Mouse (Mus musculus) 3134 (cell line): ENCODE data around the gene Fam3c.

Source experiments
- DNase-seq: peaks from one replicate; pipeline ENCODE4 v3.0.0-alpha.2; 2011; ENCODE audit warnings: low spot score; ENCODE audit not compliant: insufficient read length; ENCODE audit errors: extremely low read depth

The Fam3c gene

DNA sequence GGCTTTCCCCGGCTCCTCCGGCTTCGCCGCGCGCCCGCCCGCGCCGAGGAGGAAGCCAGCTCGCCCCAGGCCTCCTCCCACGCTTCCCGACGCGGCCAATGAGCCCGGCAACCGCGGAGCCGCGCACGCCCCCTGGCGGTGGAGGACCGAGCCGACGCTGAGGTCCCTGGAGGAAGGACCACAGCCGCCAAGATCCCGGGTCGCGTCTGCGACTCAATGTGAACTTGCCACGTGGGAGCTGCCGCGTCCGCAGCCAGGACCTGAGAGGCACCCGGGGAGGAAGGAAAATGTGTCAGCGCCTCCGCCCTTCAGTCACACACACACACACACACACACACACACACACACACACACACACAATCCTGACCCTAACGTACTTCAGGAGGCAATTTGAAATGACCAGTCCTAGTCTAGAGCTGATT lies at the start of gene Fam3c:
TSS of gene Fam3c (minus strand) at position 158 of the 422 bp plus-strand sequence.
- peak; percentile 96 for DNase-seq

DNA sequence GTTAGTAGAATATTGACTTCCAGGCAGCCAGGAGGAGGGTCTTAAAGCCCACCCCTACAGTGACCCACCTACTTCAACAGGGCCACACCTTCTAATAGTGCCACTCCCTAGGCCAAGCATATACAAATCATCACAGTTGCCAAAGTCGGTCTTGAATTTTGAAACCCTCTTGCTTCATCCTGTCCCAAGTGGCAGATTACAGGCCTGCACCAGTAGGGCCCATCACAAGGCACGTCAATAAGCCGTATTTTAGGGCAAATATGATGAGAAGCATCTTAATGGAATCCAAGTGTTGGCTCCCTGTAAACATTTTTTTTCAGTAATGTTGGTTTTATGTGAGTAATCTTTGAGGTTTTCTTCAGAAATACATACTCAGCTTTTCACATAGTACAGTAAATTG lies 49.0 kb upstream of the Fam3c start:
- DNase-seq, result no peak

DNA sequence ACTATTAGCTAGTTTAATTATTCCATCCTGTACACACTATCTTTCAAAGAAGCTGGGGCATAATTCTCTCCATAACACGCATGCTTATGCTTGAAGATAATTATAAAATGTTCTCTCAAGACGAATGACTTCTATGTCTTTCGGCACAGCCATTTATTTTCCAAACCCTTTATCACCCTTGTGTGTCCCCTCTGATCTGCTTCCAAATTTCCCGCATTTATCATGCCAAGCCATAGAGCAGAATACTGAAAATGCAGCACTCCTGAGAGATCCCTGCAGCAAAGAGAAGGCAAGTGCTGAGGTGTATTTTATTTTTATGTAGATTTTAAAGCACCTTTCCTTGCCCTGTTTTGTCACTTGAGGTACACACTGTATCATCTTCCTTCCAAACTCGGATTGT lies 47.7 kb upstream of the Fam3c start:
- DNase-seq, result no peak

GRCm38 (mm10) chr6:22403317-22403716 lies 47.3 kb upstream of the Fam3c start:
- DNase-seq, result no peak

GRCm38 (mm10) chr6:22402548-22403164 lies 46.6 kb upstream of the Fam3c start:
- DNase-seq, result no peak

DNA sequence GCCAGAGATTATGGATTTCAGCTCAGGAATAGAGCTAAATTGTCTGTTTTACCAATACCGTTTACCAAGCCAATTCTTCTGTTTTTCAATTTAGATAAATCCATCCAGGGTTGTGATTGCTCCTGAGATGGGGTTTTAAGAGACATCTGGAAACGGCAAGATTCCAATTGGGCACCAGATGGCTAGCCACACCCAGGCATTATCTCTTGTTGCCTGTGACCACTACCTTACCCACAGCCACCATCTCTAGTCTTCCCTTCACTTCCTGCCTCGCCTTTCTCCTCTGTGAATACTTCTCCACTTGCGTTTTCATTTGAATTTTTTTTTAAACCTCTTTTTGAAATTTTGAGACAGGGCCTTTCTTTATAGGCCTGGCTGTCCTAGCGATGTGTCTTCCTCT lies 46.0 kb upstream of the Fam3c start:
- DNase-seq, result no peak

DNA sequence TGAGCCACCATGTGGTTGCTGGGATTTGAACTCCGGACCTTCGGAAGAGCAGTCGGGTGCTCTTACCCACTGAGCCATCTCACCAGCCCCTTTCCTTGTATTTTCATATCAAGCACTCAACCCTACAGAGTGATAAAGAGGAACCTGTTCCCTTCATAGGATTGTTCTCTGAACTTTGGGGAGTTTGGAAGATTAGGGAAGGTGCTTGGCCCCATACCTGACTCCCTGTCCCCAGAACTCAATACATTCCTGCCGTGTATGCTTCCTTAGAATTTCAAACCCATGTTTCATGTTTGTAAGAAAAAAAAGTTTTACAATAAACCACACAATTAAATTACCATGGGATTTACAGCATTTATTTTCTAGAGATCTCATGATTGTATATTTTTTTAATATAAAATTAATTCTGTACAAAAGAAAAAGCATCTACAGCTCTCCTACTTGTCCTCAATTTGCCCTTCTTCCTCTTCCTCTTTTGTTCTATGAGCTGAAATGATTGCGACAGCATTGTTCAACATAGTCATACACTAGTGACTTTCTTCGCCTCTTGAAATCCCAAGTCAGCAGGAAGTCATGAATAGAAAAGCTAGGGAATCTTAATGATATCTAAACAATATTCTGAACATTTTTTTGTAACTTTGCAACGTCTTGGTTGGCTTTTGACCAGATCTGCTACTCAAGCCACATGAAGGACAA lies 42.2 kb upstream of the Fam3c start:
- DNase-seq, result no peak

GRCm38 (mm10) chr6:22395207-22395606 lies 39.2 kb upstream of the Fam3c start:
- no peak for DNase-seq

DNA sequence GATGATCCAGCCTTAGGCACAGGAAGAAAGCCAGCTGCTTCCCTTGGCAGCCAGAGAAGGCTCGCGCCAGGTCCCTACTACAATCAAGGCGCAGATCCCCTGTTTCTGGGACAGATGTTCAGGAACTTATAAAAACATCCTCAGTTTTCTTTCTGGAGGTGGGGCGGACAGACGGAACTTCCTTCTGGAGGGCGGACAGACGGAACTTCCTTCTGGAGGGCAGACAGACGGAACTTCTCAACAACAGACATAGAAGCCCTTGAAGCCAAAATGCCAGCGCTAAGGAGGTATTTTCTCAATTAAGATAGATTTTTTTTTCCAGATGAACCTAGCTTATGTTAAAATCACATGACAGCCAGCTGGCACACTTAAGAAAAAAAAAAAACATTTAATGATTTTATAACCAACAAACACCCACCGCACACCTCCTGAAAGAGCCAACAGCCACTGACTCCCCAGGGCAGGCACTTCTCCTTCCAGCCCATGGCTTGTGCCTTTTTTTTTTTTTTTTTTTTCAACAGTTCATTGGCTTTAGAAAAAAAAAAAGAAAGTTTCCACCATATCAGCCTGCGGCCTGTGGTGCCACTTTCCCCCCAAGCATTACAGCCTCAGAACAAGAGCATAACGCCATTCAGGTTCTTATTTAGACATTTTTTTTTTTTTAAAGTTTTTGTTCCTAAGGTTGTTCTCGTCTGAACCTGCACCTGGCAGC lies 34.8 kb upstream of the Fam3c start:
- DNase-seq, result no peak

DNA sequence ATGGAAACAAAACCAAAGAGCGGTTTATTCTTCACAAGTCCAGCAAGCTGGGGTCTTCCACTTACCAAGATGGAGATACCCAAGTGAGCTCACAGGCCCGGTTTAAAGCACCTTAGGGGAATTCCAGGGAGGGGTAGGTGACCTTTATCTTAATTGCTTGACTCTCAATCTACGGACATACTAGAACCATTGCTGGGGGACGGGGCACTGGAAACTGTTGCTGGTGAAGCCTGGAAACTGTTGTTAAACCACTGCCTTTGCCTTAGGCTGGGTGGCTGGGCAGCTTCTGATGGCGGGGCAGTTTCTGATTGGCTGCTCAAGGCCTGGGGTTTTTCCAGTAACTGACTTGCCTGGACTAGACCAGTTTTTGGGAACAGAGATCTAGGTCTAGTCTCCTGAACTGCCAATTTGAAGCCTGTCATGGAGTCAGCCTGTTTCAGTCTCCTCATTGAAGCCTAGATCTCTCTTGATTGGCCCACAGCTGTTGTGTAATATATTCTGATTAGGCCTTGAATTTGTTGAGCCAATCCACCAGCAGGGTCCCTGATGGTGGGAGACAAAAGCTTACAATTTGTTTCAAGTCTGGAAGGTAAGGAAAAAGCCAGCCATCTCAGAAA lies 29.3 kb upstream of the Fam3c start:
- no peak for DNase-seq

GRCm38 (mm10) chr6:22380269-22380668 lies 24.2 kb upstream of the Fam3c start:
- no peak for DNase-seq

- no peak for DNase-seq
These were observed 23.8 kb upstream of the Fam3c start for GRCm38 (mm10) chr6:22379831-22380230.

DNA sequence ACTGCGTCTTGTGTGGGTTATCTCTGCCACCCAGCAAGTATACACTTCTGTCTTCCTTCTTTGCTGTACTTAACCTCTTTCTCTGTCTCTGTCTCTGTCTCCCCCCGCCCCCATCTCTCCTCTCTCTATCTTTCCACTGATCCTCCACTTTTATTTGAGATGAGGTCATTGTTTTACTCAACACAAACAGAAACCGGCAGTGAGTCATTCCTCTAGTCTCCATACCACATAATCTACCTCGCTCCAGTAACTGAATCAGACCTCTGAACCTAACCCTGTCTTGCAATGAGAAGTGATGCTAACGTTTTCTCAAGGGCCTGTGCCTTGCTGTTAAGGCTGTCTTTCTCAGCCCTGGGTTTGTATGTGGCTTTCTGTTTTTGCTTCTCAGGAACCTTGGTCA lies 22.4 kb upstream of the Fam3c start:
- peak; percentile 20 for DNase-seq

- DNase-seq, result no peak
These were observed 18.7 kb upstream of the Fam3c start for GRCm38 (mm10) chr6:22374791-22375190.

DNA sequence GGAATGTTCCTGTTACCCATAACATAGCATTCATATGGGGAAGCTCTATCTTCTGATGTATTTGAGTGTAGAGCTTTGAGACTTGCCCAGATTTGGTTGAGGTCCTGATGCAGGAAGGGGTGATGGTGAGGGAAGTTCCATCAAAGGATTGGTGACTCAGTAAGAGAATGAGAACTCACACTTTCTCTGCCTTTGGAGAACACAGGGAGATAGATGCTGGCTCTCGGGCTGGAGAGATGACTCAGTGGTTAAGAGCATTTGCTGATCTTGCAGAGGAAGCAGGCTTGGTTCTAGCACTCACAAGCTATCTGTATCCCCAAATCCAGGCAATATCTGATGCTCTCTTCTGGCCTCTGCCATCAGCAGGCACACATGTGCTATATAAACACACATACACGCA lies 17.4 kb upstream of the Fam3c start:
- DNase-seq, result no peak

- no peak for DNase-seq
These were observed 10.9 kb upstream of the Fam3c start for GRCm38 (mm10) chr6:22366977-22367376.

- no peak for DNase-seq
These were observed 7.5 kb upstream of the Fam3c start for GRCm38 (mm10) chr6:22363590-22363989.

GRCm38 (mm10) chr6:22361941-22362340 lies 5.9 kb upstream of the Fam3c start:
- no peak for DNase-seq

GRCm38 (mm10) chr6:22359019-22359418 lies 3.0 kb upstream of the Fam3c start:
- no peak for DNase-seq

DNA sequence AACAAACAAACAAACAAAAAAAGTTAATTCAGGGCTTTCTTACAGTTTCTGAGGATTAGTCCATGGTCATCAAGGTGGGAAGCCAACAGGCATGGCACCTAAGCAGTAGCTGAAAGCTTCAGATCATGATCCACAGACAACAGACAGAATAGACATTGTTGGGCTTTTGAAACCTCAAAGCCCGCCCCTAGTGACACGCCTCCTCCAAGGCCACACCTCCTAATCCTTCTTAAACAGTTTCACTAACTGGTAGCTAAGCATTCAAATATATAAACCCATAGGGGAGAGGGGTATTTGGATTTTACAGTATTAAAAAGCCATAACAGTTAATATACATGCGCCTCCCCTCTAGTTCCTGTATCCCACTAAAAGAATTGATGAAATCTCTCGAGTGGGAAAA lies 1.3 kb upstream of the Fam3c start:
- no peak for DNase-seq

GRCm38 (mm10) chr6:22355396-22356085 lies 502 bp downstream of the Fam3c start:
- DNase-seq, result no peak
